Mouse (Mus musculus): ENCODE data around the gene Irgm1.

- TF ChIP-seq CTCF (IDR thresholded peaks at IDR 0.05; ENCODE audit: borderline replicate concordance, control insufficient read depth, extremely low read depth, insufficient read depth, low read length, poor library complexity): no peak
- no peak for TF ChIP-seq POLR2A (IDR thresholded peaks at IDR 0.05; ENCODE audit: control insufficient read depth, extremely low read depth, insufficient read depth, low read length, poor library complexity)
Observed at GRCm38 (mm10) chr11:48817794-48818193, 53.7 kb downstream of the Irgm1 start.

Data from thymus, adult 2 months (tissue).